Mouse (Mus musculus) hindbrain, postnatal 0 days (tissue): Measurements from ENCODE around the gene Fanca. TPM values are rescaled to one million over a fixed set of nuclear protein-coding genes. Genes with fewer than 3 reads are reported as not detected.

ENCODE experiments used
- ATAC-seq: fragments of 200-750 bp; cut with Nextera tagmentation; 2 replicates; pipeline ENCODE4 v1.8.0; 2017; ENCODE audit warnings: mild to moderate bottlenecking, moderate TSS enrichment, moderate library complexity
- DNase-seq: peaks from one replicate; pipeline ENCODE4 v3.0.0-alpha.2; 2015; ENCODE audit warnings: low spot score
- H3K27ac ChIP-seq: fragments of 300-500 bp; sonication (generic); 2 replicates; pipeline ENCODE4 v1.5.1; 2014; ENCODE audit warnings: mild to moderate bottlenecking
- H3K27me3 ChIP-seq: fragments of 300-500 bp; sonication (generic); 2 replicates; pipeline ENCODE4 v1.6.1; 2014; ENCODE audit warnings: low read length, mixed read lengths; ENCODE audit not compliant: insufficient read depth
- H3K36me3 ChIP-seq: fragments of 300-500 bp; sonication (generic); 2 replicates; pipeline ENCODE4 v1.6.1; 2014; ENCODE audit warnings: low read length, mixed read lengths; ENCODE audit not compliant: insufficient read depth
- H3K4me1 ChIP-seq: fragments of 300-500 bp; sonication (generic); 2 replicates; pipeline ENCODE4 v1.6.1; 2014; ENCODE audit warnings: antibody characterized with exemption, low read length, mixed read lengths; ENCODE audit not compliant: insufficient read depth
- H3K4me2 ChIP-seq: fragments of 300-500 bp; sonication (generic); 2 replicates; pipeline ENCODE4 v1.6.1; 2014; ENCODE audit warnings: low read depth, mild to moderate bottlenecking, low read length, moderate library complexity, mixed read lengths
- H3K4me3 ChIP-seq: fragments of 300-500 bp; sonication (generic); 2 replicates; pipeline ENCODE4 v1.5.1; 2014; ENCODE audit warnings: low read length
- H3K9ac ChIP-seq: fragments of 300-500 bp; sonication (generic); replicated peaks from 2 replicates; pipeline ENCODE4 v1.6.1; 2014; ENCODE audit warnings: mild to moderate bottlenecking, low read length, moderate library complexity, mixed read lengths
- H3K9me3 ChIP-seq: fragments of 300-500 bp; sonication (generic); 2 replicates; pipeline ENCODE4 v1.6.1; 2016; ENCODE audit warnings: low read length, mixed read lengths
- CTCF ChIP-seq: IDR thresholded peaks from 2 replicates; pipeline ENCODE4 v1.5.1; 2016; ENCODE audit warnings: antibody characterized with exemption, control low read depth, low read depth
- WGBS: fragments of 180-500 bp; shearing (Covaris S2); extraction: QIAGEN DNeasy Blood & Tissue Kit; methylation state at CpG from one replicate; pipeline ENCODE4 v1.1.7; 2014; 5-methylcytosine and 5-hydroxymethylcytosine counted together
- polyA plus RNA-seq: library from polyadenylated mRNA; unstranded; fragments of >200 nt; fragmentation: Nextera tagmentation; extraction: Ambion mirVana; gene quantifications from 2 replicates; pipeline ENCODE4 v1.2.1, GENCODE M21; 2015
- total RNA-seq: library from RNA; depleted of rRNA; stranded (reverse); fragments of >200 nt; gene quantifications from 2 replicates; pipeline ENCODE4 v1.2.3, GENCODE M21; 2014

The Fanca gene
- total and polyA plus RNA-seq, 2 experiments from 2014 or later, result 5.8 to 13.5 TPM

- H3K4me3 ChIP-seq, result no peak overlapping the region
- WGBS, result 50% methylated on average over 9 of the region's 9 CpGs
- no peak overlapping the region for H3K4me2 ChIP-seq
- H3K27ac ChIP-seq, result no peak overlapping the region
- DNase-seq, result peak; percentile 60
- no peaks in the 10 kb centered on the region for H3K27me3 ChIP-seq
- H3K4me1 ChIP-seq, result no peaks in the 10 kb centered on the region
- H3K9me3 ChIP-seq, result no peaks in the 10 kb centered on the region
- H3K36me3 ChIP-seq, result peaks cover 5% of the 10 kb centered on the region; the same call in 1 of the 2 replicates
- TF ChIP-seq CTCF, result no peak
- H3K9ac ChIP-seq, result no peak overlapping the region
- peak; percentile 47; the same call in 1 of the 2 replicates for ATAC-seq
These were observed 30.0 kb upstream of the Fanca start for GRCm38 (mm10) chr8:123348237-123348843.

DNA sequence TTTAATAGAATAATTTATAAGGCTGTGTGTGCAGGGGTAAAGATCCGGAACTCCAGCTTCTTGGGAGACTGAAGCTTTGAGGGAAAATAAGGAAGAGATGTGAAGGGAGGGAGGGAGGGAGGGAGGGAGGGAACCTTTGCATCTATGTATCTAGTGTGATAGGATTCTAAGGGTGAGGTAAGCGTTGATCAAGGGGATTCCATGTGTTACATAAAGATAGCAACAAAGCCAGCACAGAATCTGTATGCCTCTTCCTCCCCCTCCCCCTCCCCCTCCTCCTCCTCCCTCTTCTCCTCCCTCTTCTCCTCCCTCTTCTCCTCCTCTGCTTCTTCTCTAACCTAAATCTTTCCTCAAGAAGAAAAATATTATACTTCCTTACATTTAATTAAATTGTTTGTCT, 28.9 kb upstream of the Fanca start:
- no peak for ATAC-seq
- Histone ChIP-seq H3K36me3 (peaks cover 5% of the 10 kb centered on the region; the same call in 1 of the 2 replicates), H3K27me3 (no peaks in the 10 kb centered on the region), H3K9me3 (no peaks in the 10 kb centered on the region), H3K4me3 (no peak overlapping the region), H3K4me1 (no peaks in the 10 kb centered on the region), H3K27ac (no peak overlapping the region), H3K9ac (no peak overlapping the region), H3K4me2 (no peak overlapping the region)
- DNase-seq, result no peak
- TF ChIP-seq CTCF, result no peak
- 77% methylated on average over 2 of the region's 2 CpGs for WGBS

DNA sequence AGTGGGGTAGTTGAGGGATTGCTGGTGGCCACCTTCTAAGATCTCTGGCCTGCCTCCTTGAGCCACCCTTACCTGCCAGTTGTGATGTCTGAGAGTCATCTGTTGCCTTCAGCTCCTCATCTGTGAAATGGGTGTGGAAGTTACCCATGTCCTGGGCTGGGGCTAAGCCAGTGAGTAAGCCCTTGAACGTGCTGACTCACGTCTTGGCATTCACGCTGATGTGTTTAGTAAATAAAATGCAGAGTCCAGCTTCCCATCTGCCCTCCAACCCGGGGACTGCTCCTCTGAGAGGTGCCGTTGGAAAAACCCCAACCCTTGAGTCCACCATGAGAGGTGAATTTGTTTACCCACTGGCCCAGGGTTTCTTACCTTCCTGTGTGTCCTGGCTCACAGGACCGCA, 27.5 kb upstream of the Fanca start:
- Histone ChIP-seq H3K4me2 (no peak overlapping the region), H3K27me3 (no peaks in the 10 kb centered on the region), H3K27ac (no peak overlapping the region), H3K4me3 (no peak overlapping the region), H3K9me3 (no peaks in the 10 kb centered on the region), H3K9ac (no peak overlapping the region), H3K4me1 (no peaks in the 10 kb centered on the region), H3K36me3 (peaks cover 5% of the 10 kb centered on the region; the same call in 1 of the 2 replicates)
- no peak for DNase-seq
- no peak for ATAC-seq
- TF ChIP-seq CTCF, result no peak
- 87% methylated on average over 6 of the region's 6 CpGs for WGBS

DNA sequence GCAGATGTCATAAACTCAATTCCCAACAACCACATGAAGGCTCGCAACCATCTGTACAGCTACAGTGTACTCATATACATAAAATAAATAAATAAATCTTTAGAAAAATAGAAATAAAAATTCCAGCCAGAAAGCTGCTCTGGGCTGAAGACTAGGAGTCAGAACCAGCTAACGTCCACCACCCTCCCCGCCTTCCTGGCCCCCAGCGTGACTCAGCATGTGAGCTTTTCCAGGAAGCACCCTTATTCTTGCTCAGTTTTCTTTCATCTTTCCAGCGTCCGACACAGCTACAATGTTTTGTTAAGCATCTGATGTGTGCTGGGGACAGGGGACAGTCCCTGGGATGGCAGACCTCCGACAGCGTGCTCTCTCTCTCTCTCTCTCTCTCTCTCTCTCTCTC, 26.8 kb upstream of the Fanca start:
- no peak for DNase-seq
- H3K27me3 ChIP-seq, result no peaks in the 10 kb centered on the region
- H3K9me3 ChIP-seq, result no peaks in the 10 kb centered on the region
- no peak overlapping the region for H3K4me3 ChIP-seq
- no peak overlapping the region for H3K27ac ChIP-seq
- TF ChIP-seq CTCF, result no peak
- no peak overlapping the region for H3K4me2 ChIP-seq
- ATAC-seq, result no peak
- H3K9ac ChIP-seq, result no peak overlapping the region
- H3K36me3 ChIP-seq, result peaks cover 5% of the 10 kb centered on the region; the same call in 1 of the 2 replicates
- 86% methylated on average over 8 of the region's 8 CpGs for WGBS
- no peaks in the 10 kb centered on the region for H3K4me1 ChIP-seq

- Histone ChIP-seq H3K4me3 (no peak overlapping the region), H3K27me3 (no peaks in the 10 kb centered on the region), H3K9me3 (no peaks in the 10 kb centered on the region), H3K4me1 (no peaks in the 10 kb centered on the region), H3K4me2 (no peak overlapping the region), H3K36me3 (peaks cover 5% of the 10 kb centered on the region; the same call in 1 of the 2 replicates), H3K27ac (no peak overlapping the region), H3K9ac (no peak overlapping the region)
- DNase-seq, result no peak
- ATAC-seq, result no peak
- TF ChIP-seq CTCF, result no peak
- 88% methylated on average over 12 of the region's 12 CpGs for WGBS
These were observed 25.0 kb upstream of the Fanca start for GRCm38 (mm10) chr8:123343422-123343821.

DNA sequence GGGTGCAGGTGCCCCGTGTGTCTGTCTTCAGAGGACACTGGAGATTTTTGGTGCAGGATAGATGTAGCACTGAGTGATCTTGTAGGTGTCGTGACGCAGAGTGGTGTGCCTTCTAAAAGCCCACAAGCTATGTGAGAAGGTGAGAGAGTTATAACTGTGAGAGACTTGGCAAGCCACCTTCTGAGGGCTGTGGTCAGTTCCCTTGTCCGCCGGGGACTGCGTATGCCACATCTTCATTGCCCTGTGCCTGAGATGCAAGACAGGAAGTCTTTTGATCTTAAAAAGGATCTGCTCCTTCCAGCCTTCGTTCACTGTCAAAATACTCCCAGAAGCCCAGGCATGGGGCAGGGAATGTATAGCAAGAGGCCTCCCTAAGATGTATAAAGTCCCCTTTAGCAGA, 24.5 kb upstream of the Fanca start:
- no peak for ATAC-seq
- TF ChIP-seq CTCF, result no peak
- H3K27ac ChIP-seq, result no peak overlapping the region
- WGBS, result 84% methylated on average over 7 of the region's 7 CpGs
- H3K36me3 ChIP-seq, result peaks cover 3% of the 10 kb centered on the region; the same call in 1 of the 2 replicates
- no peak overlapping the region for H3K9ac ChIP-seq
- DNase-seq, result no peak
- H3K4me2 ChIP-seq, result no peak overlapping the region
- H3K9me3 ChIP-seq, result no peaks in the 10 kb centered on the region
- no peaks in the 10 kb centered on the region for H3K27me3 ChIP-seq
- H3K4me1 ChIP-seq, result no peaks in the 10 kb centered on the region
- H3K4me3 ChIP-seq, result no peak overlapping the region

GRCm38 (mm10) chr8:123342253-123342652, 23.9 kb upstream of the Fanca start:
- H3K4me1 ChIP-seq, result no peaks in the 10 kb centered on the region
- no peak overlapping the region for H3K27ac ChIP-seq
- ATAC-seq (no peak), DNase-seq (no peak)
- no peaks in the 10 kb centered on the region for H3K27me3 ChIP-seq
- H3K4me3 ChIP-seq, result no peak overlapping the region
- 86% methylated on average over 8 of the region's 8 CpGs for WGBS
- H3K9ac ChIP-seq, result no peak overlapping the region
- no peak for TF ChIP-seq CTCF
- H3K9me3 ChIP-seq, result no peaks in the 10 kb centered on the region
- H3K36me3 ChIP-seq, result no peaks in the 10 kb centered on the region
- no peak overlapping the region for H3K4me2 ChIP-seq
